ENCODE assay signal across 8 mouse cellular contexts in genomic region chr15:50261245-50261872, GRCm38 (mm10).
DNase-seq lines count a peak whose midpoint lies in the region; ATAC-seq and TF ChIP-seq lines count a peak whose summit lies in the region.

No protein-coding gene starts in this region.

- H3K4me1 ChIP-seq in MEL (ENCODE audit: control insufficient read depth in 1 of 2, insufficient read depth in 2 of 2, low read length in 2 of 2): peaks cover 0 to 6% of the 10 kb centered on the region in 2 experiments; a peak in 1 of 4 replicates
- H3K4me1 ChIP-seq in cerebellum, adult 2 months (ENCODE audit: control insufficient read depth, insufficient read depth, low read length): no peaks in the 10 kb centered on the region
- no peaks in the 10 kb centered on the region for H3K4me1 ChIP-seq in kidney, embryonic 14.5 days (ENCODE audit: control insufficient read depth, insufficient read depth, low read length)
- H3K4me1 ChIP-seq in limb, embryonic 11.5 days (ENCODE audit: control insufficient read depth, insufficient read depth, low read length): no peaks in the 10 kb centered on the region

- WGBS in cerebellum, adult 2 months: 49% methylated on average over 8 of the region's 8 CpGs
- WGBS in kidney, embryonic 14.5 days: 64% methylated on average over 8 of the region's 8 CpGs
- 74% methylated on average over 8 of the region's 8 CpGs for WGBS in limb, embryonic 11.5 days

- H3K36me3 ChIP-seq in MEL (ENCODE audit: control insufficient read depth in 1 of 2, insufficient read depth in 2 of 2, low read length in 2 of 2): peaks cover 0 to 11% of the 10 kb centered on the region in 2 experiments; a peak in 2 of 4 replicates
- no peaks in the 10 kb centered on the region for H3K36me3 ChIP-seq in kidney, embryonic 14.5 days (ENCODE audit: control insufficient read depth, insufficient read depth, low read length)
- H3K36me3 ChIP-seq in limb, embryonic 11.5 days (ENCODE audit: control insufficient read depth, insufficient read depth, low read length): no peaks in the 10 kb centered on the region

- H3K27ac ChIP-seq in MEL (ENCODE audit: control insufficient read depth, low read depth, low read length): no peak overlapping the region
- no peak overlapping the region for H3K27ac ChIP-seq in cerebellum, adult 2 months (ENCODE audit: insufficient read depth, low read length)
- no peak overlapping the region for H3K27ac ChIP-seq in kidney, embryonic 14.5 days (ENCODE audit: low read depth, low read length)
- no peak overlapping the region for H3K27ac ChIP-seq in limb, embryonic 11.5 days (replicated peaks; ENCODE audit: low read depth, low read length)

- TF ChIP-seq POLR2A in MEL (IDR thresholded peaks at IDR 0.05; ENCODE audit: control insufficient read depth in 1 of 2, insufficient read depth in 1 of 2, low read depth in 1 of 2, low read length in 2 of 2, poor library complexity in 1 of 2): no peak
- no peak for TF ChIP-seq POLR2A in cerebellum, adult 2 months (IDR thresholded peaks at IDR 0.05; ENCODE audit: borderline replicate concordance, insufficient read depth, low read length)

- TF ChIP-seq RAD21 in MEL (IDR thresholded peaks at IDR 0.05; ENCODE audit: low read depth, low read length): peak; percentile 87

- no peak overlapping the region for H3K4me3 ChIP-seq in MEL (ENCODE audit: control insufficient read depth in 1 of 2, insufficient read depth in 1 of 2, low read depth in 2 of 2, low read length in 2 of 2)
- no peak overlapping the region for H3K4me3 ChIP-seq in cerebellum, adult 2 months (replicated peaks; ENCODE audit: insufficient read depth, low read depth, low read length)
- no peak overlapping the region for H3K4me3 ChIP-seq in kidney, embryonic 14.5 days (ENCODE audit: low read length)
- no peak overlapping the region for H3K4me3 ChIP-seq in limb, embryonic 11.5 days (ENCODE audit: low read depth, low read length)

- DNase-seq in 3134 (ENCODE audit: extremely low read depth, insufficient read length, low spot score) (peak; percentile 23), MEL (ENCODE audit: low read depth, low spot score) (peak; percentile 92)
- peak; percentile 21 to 52 for DNase-seq in cerebellum, adult 2 months
- DNase-seq in frontal cortex, adult 2 months (ENCODE audit: extremely low spot score in 1 of 2, low spot score in 1 of 2): peak; percentile 45 to 88
- DNase-seq in limb, embryonic 11.5 days (ENCODE audit: low spot score): peak; percentile 74
- peak; percentile 81 for DNase-seq in naive thymus-derived CD4-positive, alpha-beta T cell, adult 2 months (ENCODE audit: low read depth)
- peak; percentile 66 for DNase-seq in thymus, postnatal 25 days

- TF ChIP-seq EP300 in MEL (IDR thresholded peaks at IDR 0.05; ENCODE audit: low read depth in 1 of 2, low read length in 2 of 2): no peak

- no peaks in the 10 kb centered on the region for H3K27me3 ChIP-seq in MEL (ENCODE audit: control insufficient read depth in 1 of 2, insufficient read depth in 2 of 2, low read length in 2 of 2)
- no peaks in the 10 kb centered on the region for H3K27me3 ChIP-seq in cerebellum, adult 2 months (ENCODE audit: control insufficient read depth, insufficient read depth, low read length)
- H3K27me3 ChIP-seq in kidney, embryonic 14.5 days (ENCODE audit: control insufficient read depth, insufficient read depth, low read length): no peaks in the 10 kb centered on the region
- H3K27me3 ChIP-seq in limb, embryonic 11.5 days (ENCODE audit: control insufficient read depth, insufficient read depth, low read length): no peaks in the 10 kb centered on the region

- no peak overlapping the region for H3K4me2 ChIP-seq in kidney, embryonic 14.5 days (replicated peaks; ENCODE audit: low read depth, low read length)
- no peak overlapping the region for H3K4me2 ChIP-seq in limb, embryonic 11.5 days (ENCODE audit: low read depth, severe bottlenecking)

- H3K79me2 ChIP-seq in MEL (ENCODE audit: control insufficient read depth, insufficient read depth, low read length, poor library complexity): no peaks in the 10 kb centered on the region

- H3K9ac ChIP-seq in MEL (ENCODE audit: control insufficient read depth, low read depth, low read length, poor library complexity, severe bottlenecking): no peak overlapping the region
- no peak overlapping the region for H3K9ac ChIP-seq in kidney, embryonic 14.5 days (ENCODE audit: low read depth, low read length)
- H3K9ac ChIP-seq in limb, embryonic 11.5 days (ENCODE audit: low read length): no peak overlapping the region

- H3K9me3 ChIP-seq in MEL (replicated peaks; ENCODE audit: insufficient read depth, low read length): no peaks in the 10 kb centered on the region
- no peaks in the 10 kb centered on the region for H3K9me3 ChIP-seq in kidney, embryonic 14.5 days (ENCODE audit: control insufficient read depth, low read length)
- no peaks in the 10 kb centered on the region for H3K9me3 ChIP-seq in limb, embryonic 11.5 days (ENCODE audit: control insufficient read depth, low read length)

- peak; percentile 49; the same call in 1 of the 2 replicates for ATAC-seq in kidney, embryonic 14.5 days (ENCODE audit: low FRiP score, low TSS enrichment)
- 0 out of 2 replicates have a peak, but pooled peaks have one; percentile 47 for ATAC-seq in limb, embryonic 11.5 days (ENCODE audit: insufficient number of reproducible peaks, low FRiP score, low TSS enrichment, low read depth)

- peak; percentile 57 to 88 (median 82) for TF ChIP-seq CTCF in MEL (IDR thresholded peaks at IDR 0.05 in 2 of 3, conservative IDR thresholded peaks at IDR 0.05 in 1 of 3; ENCODE audit: control insufficient read depth in 1 of 3, insufficient read depth in 1 of 3, low read depth in 2 of 3, low read length in 3 of 3, poor library complexity in 1 of 3, severe bottlenecking in 1 of 3)
- TF ChIP-seq CTCF in cerebellum, adult 2 months (IDR thresholded peaks at IDR 0.05; ENCODE audit: borderline replicate concordance, insufficient read depth, low read depth, low read length): peak; percentile 46; the same call in 1 of the 2 replicates

TF ChIP-seq in MEL, 35 proteins besides CTCF, POLR2A, EP300 and RAD21:
- peak; percentile 71 for TF ChIP-seq ZC3H11A (IDR thresholded peaks at IDR 0.05; ENCODE audit: low read depth, low read length)
- no peak for TF ChIP-seq GATA1 (IDR thresholded peaks at IDR 0.05; ENCODE audit: low read depth, low read length)
- TF ChIP-seq USF1 (IDR thresholded peaks at IDR 0.05; ENCODE audit: low read depth, low read length): no peak
- peak; percentile 85 for TF ChIP-seq SMC3 (IDR thresholded peaks at IDR 0.05; ENCODE audit: low read depth, low read length)
- TF ChIP-seq TBP (IDR thresholded peaks at IDR 0.05; ENCODE audit: low read depth, low read length): no peak

Comparison
In these comparisons a context has a peak if more than half of its experiments do, and no peak if none do; other contexts are left out.
1. DNase-seq: peak in every context shown above with its lines; median percentile 92 in MEL; 81 in naive thymus-derived CD4-positive, alpha-beta T cell, adult 2 months; 74 in limb, embryonic 11.5 days; 66 in frontal cortex, adult 2 months; 66 in thymus, postnatal 25 days; 36 in cerebellum, adult 2 months; 23 in 3134.